Mouse (Mus musculus): ENCODE data around the gene Ifnk.

GRCm38 (mm10) chr4:35126776-35127175 lies 25.1 kb upstream of the Ifnk start:
- TF ChIP-seq MAX (IDR thresholded peaks at IDR 0.05; ENCODE audit: low read depth), result no peak
- TF ChIP-seq POLR2A (IDR thresholded peaks at IDR 0.05; ENCODE audit: insufficient read length, low read depth), result no peak
- TF ChIP-seq TCF12 (IDR thresholded peaks at IDR 0.05; ENCODE audit: insufficient read depth, poor library complexity, severe bottlenecking), result no peak
- no peak for TF ChIP-seq E2F4 (IDR thresholded peaks at IDR 0.05; ENCODE audit: insufficient read depth)
